Mouse (Mus musculus): ENCODE measurements around the gene Pnkd.
A peak's percentile ranks its signal among the peaks of the same experiment; 100 is the strongest.

Gene Pnkd

DNA sequence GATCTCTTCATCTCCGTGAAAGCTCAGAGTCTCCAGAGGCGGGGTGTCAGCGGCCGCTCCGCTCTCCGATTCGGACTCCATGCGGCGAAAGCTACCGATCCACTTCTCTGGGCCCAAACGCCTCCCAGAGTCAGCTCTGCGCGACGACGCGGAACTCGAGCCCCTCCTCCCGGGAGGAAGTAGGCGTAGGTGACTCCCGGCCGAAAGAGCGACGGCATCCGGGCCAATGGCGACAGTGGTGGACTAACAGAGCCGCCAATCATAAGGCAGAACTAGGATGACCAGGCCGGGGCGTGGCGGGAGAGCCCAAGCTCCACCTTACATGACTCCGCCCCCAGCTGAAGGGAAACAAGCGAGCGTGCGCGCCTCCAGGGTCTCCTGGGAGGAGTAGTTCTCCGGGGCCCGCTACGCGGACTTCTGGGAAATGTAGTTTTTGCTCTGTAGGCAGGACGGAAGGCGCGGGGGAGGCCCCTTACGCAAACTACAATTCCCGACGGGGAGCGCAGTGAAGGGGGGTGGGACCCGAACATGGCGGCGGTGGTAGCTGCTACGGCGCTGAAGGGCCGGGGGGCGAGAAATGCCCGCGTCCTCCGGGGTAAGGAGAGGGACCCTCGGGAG lies at the start of gene Pnkd, which contains the start of gene Aamp:
Pnkd (plus strand) TSS at position 388 of the 618 bp plus-strand sequence.
Aamp (minus strand) TSS at position 196 of the 618 bp plus-strand sequence.
- DNase-seq (ENCODE audit: low spot score), result peak; percentile 100

DNA sequence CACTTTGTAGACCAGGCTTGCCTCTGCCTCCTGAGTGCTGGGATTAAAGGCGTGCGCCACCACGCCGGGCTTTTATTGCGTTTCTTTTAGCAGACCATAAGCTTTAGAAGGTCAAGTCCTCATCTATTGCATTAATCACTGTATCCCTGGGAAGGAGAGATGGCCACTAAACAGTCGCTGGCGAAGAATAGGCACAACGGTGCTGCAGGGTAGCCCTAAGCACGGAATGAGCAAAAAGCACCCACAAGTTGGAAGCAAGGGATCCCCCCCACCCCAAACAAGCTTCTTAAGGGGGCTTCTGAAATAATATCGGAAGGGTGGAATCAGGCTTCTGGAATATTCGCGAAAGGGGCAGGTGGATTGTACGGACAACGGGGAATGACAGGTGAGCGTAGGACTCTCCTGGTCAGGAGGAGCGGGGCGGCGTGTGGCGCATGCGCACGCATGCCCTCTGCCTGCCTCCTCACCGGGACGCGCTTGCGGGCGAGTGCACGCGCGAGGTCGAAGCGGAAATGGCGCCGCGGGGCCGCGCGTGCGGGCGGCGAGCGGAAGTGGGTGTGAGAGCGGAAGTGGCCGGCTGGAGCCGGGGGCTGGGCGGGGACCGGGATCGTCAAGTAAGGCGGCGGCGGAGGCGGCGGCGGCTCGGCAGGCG lies 48.7 kb upstream of the Pnkd start, which contains the start of gene Arpc2:
Arpc2 (plus strand) TSS at position 147 of the 652 bp plus-strand sequence.
- peak; percentile 94 for DNase-seq (ENCODE audit: low spot score)

DNA sequence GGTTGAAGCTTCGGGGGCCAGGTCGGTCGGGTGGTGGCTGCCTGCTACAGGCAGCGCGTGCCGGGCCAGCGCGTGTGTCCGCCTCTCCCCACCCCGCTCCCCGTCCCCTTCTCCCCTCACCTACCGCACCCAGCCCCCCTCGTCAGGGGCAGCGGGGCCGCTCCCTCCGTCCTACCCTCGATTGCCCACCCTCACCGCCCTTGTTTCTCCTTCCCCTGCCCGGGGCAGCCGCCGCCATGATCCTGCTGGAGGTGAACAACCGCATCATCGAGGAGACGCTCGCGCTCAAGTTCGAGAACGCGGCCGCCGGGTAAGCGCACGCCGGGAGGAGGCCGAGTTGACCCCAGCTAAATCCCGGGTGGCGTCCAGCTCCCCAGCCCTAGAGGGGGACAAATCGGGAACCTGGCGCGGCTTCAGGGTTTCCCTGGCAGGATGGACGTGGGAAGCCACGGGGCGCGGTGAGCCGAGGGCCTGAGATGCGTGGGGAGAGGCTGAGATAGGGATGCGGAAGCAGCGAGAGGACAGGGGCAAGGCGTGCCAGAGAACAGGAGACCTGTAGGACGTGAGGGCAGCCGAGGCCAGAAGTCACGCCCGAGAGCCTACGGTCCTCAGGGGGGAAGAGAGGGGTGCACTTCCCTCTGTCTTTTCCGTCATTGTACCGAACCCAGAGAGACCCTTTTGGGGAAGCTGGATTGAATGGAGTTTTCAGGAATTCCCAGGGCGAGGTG lies 48.0 kb upstream of the Pnkd start:
- DNase-seq (ENCODE audit: low spot score), result no peak

DNA sequence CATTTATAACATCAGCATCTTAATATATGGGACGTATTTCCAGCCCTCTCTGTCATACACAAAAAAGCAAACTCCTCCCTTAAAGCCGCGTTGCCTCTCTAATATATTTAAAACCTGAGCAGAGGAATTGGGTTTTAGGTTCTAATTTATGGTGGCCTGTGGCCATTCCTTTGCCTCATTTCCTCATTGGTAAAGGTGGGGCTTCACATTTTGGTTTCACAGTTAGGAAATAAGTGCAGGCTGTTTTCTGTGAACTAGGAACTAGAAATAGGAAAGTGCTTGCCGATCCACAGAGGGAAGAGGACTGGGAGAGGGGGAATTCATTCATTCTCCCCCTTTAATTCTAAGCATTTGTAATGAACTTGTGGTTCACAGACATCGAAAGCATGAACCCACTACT lies 47.1 kb upstream of the Pnkd start:
- no peak for DNase-seq (ENCODE audit: low spot score)

DNA sequence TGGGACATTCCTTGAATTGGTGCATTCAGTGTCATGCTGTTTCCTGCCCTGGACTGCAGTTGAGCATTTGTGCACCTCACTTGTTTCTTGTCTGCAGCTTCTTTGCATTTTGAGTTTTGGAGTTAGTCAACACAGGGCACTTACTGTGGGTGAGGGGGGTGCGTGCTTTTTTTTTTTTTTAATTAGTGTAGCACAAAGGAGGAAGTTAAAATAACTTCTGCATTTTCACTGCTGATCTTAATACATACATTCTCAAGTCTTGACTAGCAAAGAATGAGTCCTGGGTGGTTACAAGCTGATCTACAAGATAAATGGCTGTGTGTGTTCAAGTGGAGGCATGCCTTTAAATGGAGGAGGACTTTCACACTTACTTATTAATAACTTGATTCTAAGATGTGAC lies 46.6 kb upstream of the Pnkd start:
- DNase-seq (ENCODE audit: low spot score), result no peak

DNA sequence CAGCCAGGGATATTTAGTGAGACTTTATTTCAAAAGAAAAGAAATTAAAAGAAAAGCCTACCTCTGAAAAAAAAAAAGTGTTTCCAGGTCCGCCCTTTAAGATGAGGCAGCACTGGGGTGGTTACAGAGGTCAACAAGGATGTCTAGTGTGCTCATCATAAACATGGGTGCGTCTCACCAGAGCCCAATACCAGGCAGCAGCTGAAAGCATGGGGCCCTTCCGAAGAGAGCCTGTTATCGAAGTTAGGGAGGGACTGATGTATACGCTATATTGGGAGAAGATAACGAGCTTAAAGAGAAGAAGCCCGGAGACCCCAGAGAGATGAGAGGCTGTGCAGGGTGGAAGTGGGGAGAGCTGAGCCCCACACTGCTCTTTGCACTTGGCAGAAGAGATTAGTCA lies 45.6 kb upstream of the Pnkd start:
- no peak for DNase-seq (ENCODE audit: low spot score)

DNA sequence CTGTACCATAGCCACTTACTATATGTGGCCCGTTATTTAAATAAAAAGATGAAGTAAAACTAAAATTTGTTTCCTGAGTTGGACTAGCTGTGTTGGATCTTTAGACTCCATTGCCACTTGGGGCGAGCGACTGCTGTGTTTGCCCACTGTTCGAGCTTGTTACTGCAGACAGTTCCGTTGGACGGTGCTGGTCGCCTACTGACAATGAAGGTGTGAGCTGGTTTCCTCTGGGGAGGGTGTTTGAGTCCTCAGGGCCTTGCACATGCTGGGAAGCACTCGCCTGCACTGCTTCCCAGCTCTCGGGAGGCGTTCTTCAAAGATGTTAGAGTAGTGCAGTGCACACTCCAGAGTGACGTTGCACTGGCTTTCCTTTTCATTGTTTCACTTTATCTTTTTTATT lies 45.1 kb upstream of the Pnkd start:
- no peak for DNase-seq (ENCODE audit: low spot score)

DNA sequence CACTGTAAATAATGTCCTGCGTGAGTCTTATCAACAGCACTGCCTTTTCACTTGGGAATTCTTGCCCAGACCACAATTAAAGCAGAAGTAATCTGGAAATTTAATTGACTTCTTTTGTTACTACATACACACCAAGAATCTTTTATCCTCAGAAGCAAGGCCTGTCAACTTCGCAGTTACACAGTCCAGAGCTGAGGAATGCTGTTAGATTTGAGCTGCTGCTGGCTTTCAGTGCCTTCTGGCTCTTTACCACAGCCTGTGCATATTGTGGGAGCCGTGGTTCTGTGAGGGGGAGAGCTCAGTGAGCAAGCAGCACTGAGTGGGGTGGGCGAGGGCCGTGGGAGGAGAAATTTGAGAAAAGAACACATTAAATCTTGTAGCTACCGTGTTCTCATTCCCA lies 44.4 kb upstream of the Pnkd start:
- peak; percentile 76 for DNase-seq (ENCODE audit: low spot score)

DNA sequence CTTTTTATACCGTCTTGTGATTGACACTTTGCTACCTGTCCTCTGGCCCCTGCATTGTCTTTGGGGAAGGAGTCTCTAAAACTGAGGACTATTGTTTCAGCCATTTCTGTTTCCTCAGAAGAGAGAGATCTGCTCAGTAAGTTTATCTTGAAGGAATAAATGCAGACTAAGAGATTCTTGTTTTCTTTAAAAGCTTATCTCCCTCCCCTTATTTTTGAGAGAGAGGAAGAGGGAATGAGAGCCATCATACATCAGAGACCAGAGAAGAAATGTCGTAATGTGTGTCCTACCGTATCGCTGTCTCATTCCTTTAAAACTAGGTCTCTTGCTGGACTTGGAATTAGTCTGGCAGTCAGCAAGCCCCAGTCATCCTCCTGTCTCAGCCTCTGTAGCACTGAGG lies 43.9 kb upstream of the Pnkd start:
- no peak for DNase-seq (ENCODE audit: low spot score)

DNA sequence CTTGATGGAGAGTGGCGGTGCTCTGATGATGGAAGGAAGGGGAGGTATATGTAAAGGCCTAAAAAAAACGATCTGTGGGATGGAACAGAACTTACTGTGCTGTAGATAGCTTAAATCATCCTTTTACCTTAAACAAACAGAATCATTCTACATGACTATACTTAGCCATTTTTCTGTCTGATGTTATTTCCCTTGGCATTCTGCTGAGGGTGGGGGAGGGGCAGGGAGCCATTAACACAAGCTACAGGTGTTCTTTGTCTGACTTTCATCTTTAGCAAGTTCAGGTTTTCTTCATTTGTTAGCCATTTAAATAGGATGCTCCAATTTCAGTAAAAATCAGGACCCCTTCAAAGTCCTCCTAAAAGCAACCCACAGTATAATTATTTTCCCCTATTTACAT lies 39.2 kb upstream of the Pnkd start:
- DNase-seq (ENCODE audit: low spot score), result no peak

DNA sequence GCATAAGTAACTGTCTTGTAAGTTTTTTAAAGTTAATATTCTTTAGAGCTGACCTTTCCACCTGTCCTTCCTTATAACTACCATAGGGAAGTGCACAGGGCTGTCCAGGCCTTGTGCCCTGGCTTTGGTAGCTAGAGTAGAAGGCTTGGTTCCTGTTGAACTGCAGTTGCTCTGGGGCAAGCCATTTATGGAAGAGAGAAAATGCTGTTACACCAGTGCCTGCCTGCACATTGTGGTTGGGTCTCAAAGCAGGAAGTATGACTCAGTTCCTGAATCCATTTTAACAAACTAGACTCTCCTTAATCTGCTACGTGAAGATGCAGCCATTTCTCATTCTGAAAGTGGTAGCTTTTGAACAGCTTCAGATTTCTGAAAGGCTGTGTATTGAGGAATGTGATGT lies 35.9 kb upstream of the Pnkd start:
- no peak for DNase-seq (ENCODE audit: low spot score)

DNA sequence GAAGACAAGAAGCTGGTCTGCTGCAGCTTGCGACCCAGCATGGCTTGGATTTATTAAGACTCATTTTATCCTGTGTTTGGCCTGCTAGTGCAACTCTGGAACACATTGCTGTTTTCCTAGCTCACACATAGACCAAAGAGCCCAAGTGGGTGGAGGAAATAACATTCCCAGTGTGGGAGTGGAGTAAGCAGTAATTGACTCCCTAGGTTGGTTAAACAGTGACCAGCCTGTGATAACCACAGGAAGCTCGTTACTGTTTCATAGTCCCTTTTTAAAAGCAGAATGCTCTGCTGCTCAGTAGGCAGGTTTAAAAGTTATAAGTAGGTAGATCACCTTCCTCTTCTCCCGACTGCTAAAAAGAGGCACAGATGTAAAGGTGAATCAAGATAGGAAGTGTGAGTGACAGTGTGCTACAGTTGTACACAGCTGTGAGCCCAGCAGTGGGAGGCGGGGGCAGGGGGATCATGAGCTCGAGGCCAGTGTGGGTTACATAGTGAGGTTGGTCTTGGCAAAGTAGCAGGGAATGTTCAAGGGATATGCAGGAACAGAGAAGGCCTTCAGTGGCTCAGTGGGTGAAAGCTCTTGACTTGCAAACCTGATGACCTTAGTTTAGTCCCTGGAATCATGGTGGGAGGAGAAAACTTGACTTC lies 35.3 kb upstream of the Pnkd start:
- no peak for DNase-seq (ENCODE audit: low spot score)

DNA sequence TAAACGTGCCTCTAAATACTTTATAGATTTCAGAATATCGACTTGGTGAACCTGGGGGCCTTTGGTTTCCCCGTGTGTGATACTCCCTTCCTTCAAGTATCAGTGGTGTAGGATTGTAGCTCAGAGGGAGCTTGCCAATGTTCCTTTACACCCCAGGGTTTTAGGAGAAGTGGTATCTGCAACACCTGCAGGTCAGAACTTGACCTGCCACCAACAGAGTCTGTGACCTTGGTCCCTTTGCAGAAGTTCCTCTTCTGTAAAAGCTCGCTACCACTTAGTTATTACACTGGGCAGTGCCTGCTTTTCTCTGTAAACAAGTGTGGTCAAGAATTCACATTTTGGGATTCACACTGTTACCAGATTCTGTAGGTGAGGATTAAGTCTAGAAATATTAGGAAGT lies 34.6 kb upstream of the Pnkd start:
- DNase-seq (ENCODE audit: low spot score), result no peak

DNA sequence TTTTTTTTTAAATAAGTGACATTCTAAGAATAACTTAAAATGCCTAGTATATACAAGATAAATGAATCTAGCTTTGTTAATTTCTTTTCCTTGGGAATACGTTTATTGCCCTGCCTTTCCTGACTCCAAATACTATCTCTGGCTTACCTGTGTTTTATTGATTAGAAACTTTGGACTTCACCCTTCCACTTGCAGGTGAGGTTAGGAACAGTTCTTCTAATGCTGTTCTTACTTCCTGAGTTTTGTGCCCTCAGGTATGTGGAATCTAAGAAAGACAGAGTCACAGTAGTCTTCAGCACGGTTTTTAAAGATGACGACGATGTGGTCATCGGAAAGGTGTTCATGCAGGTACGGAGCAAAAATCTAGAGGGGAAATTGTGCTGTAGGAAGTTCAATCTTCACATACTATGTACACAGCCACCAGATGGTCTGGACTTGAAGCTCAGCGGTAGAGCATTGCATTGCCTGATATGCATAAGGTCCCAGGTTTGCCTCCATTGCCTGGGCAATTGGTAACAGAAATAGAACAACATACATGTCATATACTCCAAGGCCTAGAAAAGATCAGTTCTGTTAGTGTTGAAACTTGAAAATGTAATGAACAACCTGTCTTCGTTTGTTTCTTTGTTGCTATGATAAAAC lies 28.9 kb upstream of the Pnkd start:
- DNase-seq (ENCODE audit: low spot score), result no peak

DNA sequence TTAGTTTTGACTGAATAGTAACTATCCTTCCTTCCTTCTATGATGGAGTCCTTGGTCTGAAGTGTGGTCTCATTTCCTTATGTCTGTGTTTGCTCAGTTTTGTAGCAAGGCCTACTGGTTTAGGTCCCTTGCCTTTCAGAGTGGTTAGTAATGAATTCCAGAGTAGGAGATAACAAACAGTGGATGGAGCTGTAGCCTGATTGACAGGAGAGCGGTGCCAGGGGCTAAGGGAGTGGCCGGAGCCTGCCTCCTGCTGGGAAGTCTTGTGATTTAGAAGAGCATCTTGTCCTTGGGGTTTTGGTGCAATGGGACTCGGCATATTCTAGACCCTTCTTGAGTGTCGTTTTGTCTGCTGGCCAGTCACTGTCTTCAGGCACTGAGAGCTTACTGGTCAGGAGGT lies 27.9 kb upstream of the Pnkd start:
- no peak for DNase-seq (ENCODE audit: low spot score)

DNA sequence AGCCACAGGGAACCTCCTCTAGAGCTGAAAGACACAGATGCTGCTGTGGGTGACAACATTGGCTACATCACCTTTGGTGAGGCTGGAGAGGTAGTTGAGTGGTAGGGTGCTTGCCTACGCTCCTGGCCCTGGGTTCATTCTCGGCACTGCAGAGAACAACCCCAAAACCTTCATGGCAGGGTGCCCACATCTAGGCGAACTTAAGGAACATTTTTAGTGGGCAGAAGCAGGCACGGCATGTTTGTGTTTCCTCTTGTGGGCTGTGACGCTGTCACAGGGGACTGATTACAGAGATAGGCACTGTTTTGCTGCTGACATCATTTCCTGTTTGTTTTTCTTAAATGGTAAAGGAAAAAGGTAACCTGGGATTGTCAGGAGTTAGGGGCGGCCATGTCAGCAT lies 22.2 kb upstream of the Pnkd start:
- no peak for DNase-seq (ENCODE audit: low spot score)

DNA sequence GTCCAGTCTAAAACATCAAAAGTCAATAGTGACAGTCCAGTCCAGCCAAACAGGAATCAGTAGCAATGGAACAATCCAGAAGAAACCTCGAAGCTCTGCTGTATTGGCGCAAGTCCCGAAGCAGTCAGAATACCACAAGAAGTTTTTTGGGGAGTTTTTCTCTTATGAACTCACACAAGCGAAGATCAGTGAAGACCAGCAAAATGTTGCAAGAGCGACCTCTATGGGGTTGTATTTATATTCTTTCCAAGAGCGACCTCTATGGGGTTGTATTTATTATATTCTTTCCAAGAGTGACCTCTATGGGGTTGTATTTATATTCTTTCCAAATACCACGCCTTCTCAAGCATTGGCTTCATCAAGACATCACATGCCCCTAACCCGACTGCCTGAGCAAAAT lies 16.0 kb upstream of the Pnkd start:
- DNase-seq (ENCODE audit: low spot score), result no peak

DNA sequence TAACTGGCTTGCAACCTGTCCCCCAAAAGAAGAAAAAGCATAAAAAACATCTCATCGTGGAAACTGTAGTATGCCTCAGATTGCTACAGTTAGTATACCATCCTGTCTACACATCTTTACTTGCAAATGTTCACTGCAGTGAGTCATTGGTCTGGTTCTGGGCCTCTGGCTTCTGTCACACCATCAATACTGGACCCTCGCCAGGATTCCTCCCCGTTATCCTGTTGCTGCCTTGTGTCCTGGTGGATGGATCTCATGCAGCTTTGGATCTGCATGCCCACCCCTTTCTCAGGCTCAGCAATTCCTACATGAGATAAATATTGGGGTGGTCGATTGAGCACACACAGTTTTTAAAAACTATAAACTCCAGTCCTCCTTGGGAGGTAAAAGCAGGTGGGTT lies 13.1 kb upstream of the Pnkd start:
- DNase-seq (ENCODE audit: low spot score), result no peak

DNA sequence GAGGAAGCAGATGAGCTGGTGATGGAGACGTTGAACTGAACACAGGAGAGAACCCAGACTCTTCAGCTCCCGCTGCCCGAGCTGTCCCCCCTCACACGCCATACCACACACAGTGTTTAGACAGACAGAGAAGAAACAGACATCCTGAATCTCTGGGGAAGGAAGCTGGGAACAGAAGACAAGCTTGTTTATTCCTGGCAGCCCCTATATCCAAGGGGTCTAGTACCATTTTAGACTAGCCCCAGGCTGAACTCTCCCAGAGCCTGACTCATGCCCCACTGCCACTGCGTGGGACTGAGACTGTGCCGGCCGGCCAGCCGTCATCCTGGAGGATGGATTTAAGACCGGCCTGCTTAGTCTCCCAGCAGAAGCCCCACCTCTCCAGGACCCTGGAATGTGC lies 9.7 kb upstream of the Pnkd start:
- no peak for DNase-seq (ENCODE audit: low spot score)

DNA sequence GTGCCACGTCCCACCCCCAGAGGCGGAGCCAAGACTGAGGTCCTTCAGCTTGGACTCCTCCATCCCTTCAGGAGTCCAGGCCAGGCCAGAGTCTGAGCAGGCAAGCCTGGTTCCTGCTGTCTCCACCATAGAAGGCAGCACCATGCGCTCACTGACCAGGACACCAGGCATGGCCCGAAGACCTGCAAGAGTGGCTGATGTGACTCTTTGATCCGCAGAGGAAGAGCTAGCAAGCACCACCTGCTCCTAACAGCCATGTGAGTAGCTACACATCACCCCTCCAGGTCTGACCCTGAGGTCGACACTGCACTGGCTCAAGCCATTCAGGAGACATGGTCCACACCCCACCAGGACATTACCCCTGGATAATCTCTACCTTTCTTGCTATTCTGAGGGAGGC lies 7.7 kb upstream of the Pnkd start:
- no peak for DNase-seq (ENCODE audit: low spot score)

DNA sequence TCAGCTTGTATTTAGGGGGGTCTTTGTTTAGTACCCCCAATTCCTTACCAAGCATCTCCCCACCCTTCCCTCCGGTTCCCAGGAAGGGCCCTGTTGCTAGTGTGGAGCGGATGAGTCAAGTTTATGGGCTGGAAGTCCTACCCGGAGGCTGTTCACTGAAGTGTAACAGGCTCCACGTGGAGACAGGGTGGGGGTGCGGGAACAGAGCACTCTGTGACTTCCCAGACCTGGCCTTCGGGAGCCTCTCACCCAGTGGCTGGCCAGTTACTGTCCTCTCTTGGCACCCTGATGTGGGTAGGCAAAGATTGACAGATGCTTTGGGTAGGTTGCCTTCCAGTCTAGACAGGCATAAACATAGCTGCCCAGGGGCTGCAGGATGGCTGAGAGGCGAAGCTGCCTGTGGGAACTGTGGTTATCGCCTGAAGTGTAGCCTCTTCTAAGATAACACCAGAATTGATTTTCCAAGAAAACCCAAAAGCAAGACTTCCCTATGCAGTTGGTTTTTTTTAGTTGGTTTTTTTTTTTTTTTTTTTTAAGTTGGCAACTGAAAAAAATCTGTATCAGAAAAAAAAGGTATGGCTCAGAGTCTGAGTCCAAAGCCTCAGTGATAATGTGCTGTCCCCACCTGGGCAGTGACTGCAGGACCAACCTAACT lies 6.7 kb upstream of the Pnkd start:
- no peak for DNase-seq (ENCODE audit: low spot score)

DNA sequence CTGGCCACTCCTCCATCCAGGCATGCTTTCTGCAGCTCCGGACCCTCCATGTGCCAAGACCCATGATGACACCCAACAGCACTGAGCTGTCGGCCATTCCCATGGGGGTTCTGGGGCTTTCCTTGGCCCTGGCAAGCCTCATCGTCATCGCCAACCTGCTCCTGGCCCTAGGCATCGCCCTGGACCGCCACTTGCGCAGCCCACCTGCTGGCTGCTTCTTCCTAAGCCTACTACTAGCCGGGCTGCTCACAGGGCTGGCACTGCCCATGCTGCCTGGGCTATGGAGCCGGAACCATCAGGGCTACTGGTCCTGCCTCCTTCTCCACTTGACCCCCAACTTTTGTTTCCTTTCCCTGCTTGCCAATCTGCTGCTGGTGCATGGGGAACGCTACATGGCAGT lies 6.2 kb upstream of the Pnkd start, which contains the start of gene Gpbar1:
Gpbar1 (plus strand) TSS at position 13 of the 400 bp plus-strand sequence.
- no peak for DNase-seq (ENCODE audit: low spot score)

Measured in left cerebral cortex, adult 11 months (tissue).